Mouse (Mus musculus): ENCODE measurements around the gene Tsen34. TPM values are rescaled to one million over a fixed set of nuclear protein-coding genes. Genes with fewer than 3 reads are reported as not detected.

Tsen34 gene
- polyA plus RNA-seq, 1 experiment from 2014 or later, result 206 TPM

- 26% methylated on average over 15 of the region's 15 CpGs for WGBS
- Histone ChIP-seq H3K4me3 (peak overlapping the region; percentile 80), H3K36me3 (peaks cover 37% of the 10 kb centered on the region), H3K9ac (peak overlapping the region; percentile 85), H3K27me3 (replicated peaks) (no peaks in the 10 kb centered on the region), H3K4me2 (peak overlapping the region; percentile 90), H3K4me1 (replicated peaks) (peaks cover 31% of the 10 kb centered on the region), H3K27ac (ENCODE audit: poor library complexity, severe bottlenecking) (peak overlapping the region; percentile 88), H3K9me3 (replicated peaks) (no peaks in the 10 kb centered on the region)
- peak; percentile 33; the same call in 1 of the 2 replicates for ATAC-seq (ENCODE audit: insufficient number of reproducible peaks, low FRiP score)
Measured at GRCm38 (mm10) chr7:3664524-3665214, 28.0 kb upstream of the Tsen34 start.

GRCm38 (mm10) chr7:3665215-3666114, 27.2 kb upstream of the Tsen34 start, which contains the start of gene Leng1:
Gene Leng1 (minus strand): TSS chr7:3665840.
- Histone ChIP-seq H3K4me1 (replicated peaks) (peaks cover 31% of the 10 kb centered on the region), H3K27ac (ENCODE audit: poor library complexity, severe bottlenecking) (peak within 1 kb of the TSS; percentile 88), H3K4me3 (peak within 1 kb of the TSS; percentile 80), H3K9ac (peak within 1 kb of the TSS; percentile 85), H3K27me3 (replicated peaks) (no peaks in the 10 kb centered on the region), H3K9me3 (replicated peaks) (no peaks in the 10 kb centered on the region), H3K36me3 (peaks cover 29% of the 10 kb centered on the region), H3K4me2 (peak within 1 kb of the TSS; percentile 90)
- 4% methylated on average over 45 of the region's 45 CpGs for WGBS
- peak; percentile 98 for ATAC-seq (ENCODE audit: insufficient number of reproducible peaks, low FRiP score)

GRCm38 (mm10) chr7:3666921-3667391, 25.7 kb upstream of the Tsen34 start:
- Histone ChIP-seq H3K9me3 (replicated peaks) (no peaks in the 10 kb centered on the region), H3K4me3 (peak overlapping the region; percentile 35), H3K9ac (peak overlapping the region; percentile 60), H3K36me3 (peaks cover 14% of the 10 kb centered on the region), H3K27me3 (replicated peaks) (no peaks in the 10 kb centered on the region), H3K4me2 (peak overlapping the region; percentile 64), H3K4me1 (replicated peaks) (peaks cover 31% of the 10 kb centered on the region), H3K27ac (ENCODE audit: poor library complexity, severe bottlenecking) (peak overlapping the region; percentile 40; the same call in 1 of the 2 replicates)
- WGBS, result 5% methylated on average over 14 of the region's 14 CpGs
- ATAC-seq (ENCODE audit: insufficient number of reproducible peaks, low FRiP score), result no peak

GRCm38 (mm10) chr7:3674507-3675227, 18.0 kb upstream of the Tsen34 start:
- no peak overlapping the region for H3K9ac ChIP-seq
- ATAC-seq (ENCODE audit: insufficient number of reproducible peaks, low FRiP score), result peak; percentile 77
- no peaks in the 10 kb centered on the region for H3K9me3 ChIP-seq (replicated peaks)
- no peaks in the 10 kb centered on the region for H3K27me3 ChIP-seq (replicated peaks)
- no peak overlapping the region for H3K27ac ChIP-seq (ENCODE audit: poor library complexity, severe bottlenecking)
- H3K4me1 ChIP-seq (replicated peaks), result no peaks in the 10 kb centered on the region
- H3K36me3 ChIP-seq, result peaks cover 9% of the 10 kb centered on the region; the same call in 1 of the 2 replicates
- no peak overlapping the region for H3K4me3 ChIP-seq
- 64% methylated on average over 10 of the region's 10 CpGs for WGBS
- no peak overlapping the region for H3K4me2 ChIP-seq

GRCm38 (mm10) chr7:3675228-3675548, 17.5 kb upstream of the Tsen34 start:
- Histone ChIP-seq H3K4me1 (replicated peaks) (no peaks in the 10 kb centered on the region), H3K9ac (no peak overlapping the region), H3K36me3 (peaks cover 10% of the 10 kb centered on the region), H3K4me3 (no peak overlapping the region), H3K9me3 (replicated peaks) (no peaks in the 10 kb centered on the region), H3K4me2 (no peak overlapping the region), H3K27me3 (replicated peaks) (no peaks in the 10 kb centered on the region), H3K27ac (ENCODE audit: poor library complexity, severe bottlenecking) (no peak overlapping the region)
- 74% methylated on average over 3 of the region's 3 CpGs for WGBS
- no peak; the same call in 1 of the 2 replicates for ATAC-seq (ENCODE audit: insufficient number of reproducible peaks, low FRiP score)

- Histone ChIP-seq H3K4me3 (no peak overlapping the region), H3K9ac (no peak overlapping the region), H3K27me3 (replicated peaks) (no peaks in the 10 kb centered on the region), H3K4me1 (replicated peaks) (no peaks in the 10 kb centered on the region), H3K27ac (ENCODE audit: poor library complexity, severe bottlenecking) (no peak overlapping the region), H3K36me3 (peaks cover 18% of the 10 kb centered on the region), H3K9me3 (replicated peaks) (no peaks in the 10 kb centered on the region), H3K4me2 (no peak overlapping the region)
- whole genome bisulfite sequencing, result 84% methylated on average over 12 of the region's 12 CpGs
- no peak for ATAC-seq (ENCODE audit: insufficient number of reproducible peaks, low FRiP score)
Measured at GRCm38 (mm10) chr7:3676371-3676770, 16.3 kb upstream of the Tsen34 start.

- Histone ChIP-seq H3K9ac (no peak within 1 kb of the TSS), H3K4me1 (replicated peaks) (no peaks in the 10 kb centered on the region), H3K9me3 (replicated peaks) (no peaks in the 10 kb centered on the region), H3K4me2 (no peak within 1 kb of the TSS), H3K4me3 (no peak within 1 kb of the TSS), H3K27ac (ENCODE audit: poor library complexity, severe bottlenecking) (no peak within 1 kb of the TSS), H3K36me3 (peaks cover 18% of the 10 kb centered on the region), H3K27me3 (replicated peaks) (no peaks in the 10 kb centered on the region)
- no peak for ATAC-seq (ENCODE audit: insufficient number of reproducible peaks, low FRiP score)
- WGBS, result 56% methylated on average over 9 of the region's 9 CpGs
Measured at GRCm38 (mm10) chr7:3677342-3677741, 15.3 kb upstream of the Tsen34 start, which contains the start of gene Tmc4. Gene Tmc4 (minus strand): TSS chr7:3677553.

GRCm38 (mm10) chr7:3683908-3684550, 8.6 kb upstream of the Tsen34 start:
- no peak overlapping the region for H3K4me2 ChIP-seq
- WGBS, result 82% methylated on average over 10 of the region's 10 CpGs
- H3K27me3 ChIP-seq (replicated peaks), result no peaks in the 10 kb centered on the region
- peaks cover 61% of the 10 kb centered on the region for H3K36me3 ChIP-seq
- no peak for ATAC-seq (ENCODE audit: insufficient number of reproducible peaks, low FRiP score)
- no peaks in the 10 kb centered on the region for H3K4me1 ChIP-seq (replicated peaks)
- no peaks in the 10 kb centered on the region for H3K9me3 ChIP-seq (replicated peaks)
- H3K4me3 ChIP-seq, result no peak overlapping the region
- no peak overlapping the region for H3K9ac ChIP-seq
- no peak overlapping the region for H3K27ac ChIP-seq (ENCODE audit: poor library complexity, severe bottlenecking)

- Histone ChIP-seq H3K27me3 (replicated peaks) (no peaks in the 10 kb centered on the region), H3K9ac (no peak overlapping the region), H3K4me2 (no peak overlapping the region), H3K27ac (ENCODE audit: poor library complexity, severe bottlenecking) (no peak overlapping the region), H3K4me1 (replicated peaks) (no peaks in the 10 kb centered on the region), H3K4me3 (no peak overlapping the region), H3K36me3 (peaks cover 64% of the 10 kb centered on the region), H3K9me3 (replicated peaks) (no peaks in the 10 kb centered on the region)
- ATAC-seq (ENCODE audit: insufficient number of reproducible peaks, low FRiP score), result no peak
- WGBS, result 86% methylated on average over 8 of the region's 8 CpGs
Measured at GRCm38 (mm10) chr7:3684698-3685097, 8.0 kb upstream of the Tsen34 start.

- no peak for ATAC-seq (ENCODE audit: insufficient number of reproducible peaks, low FRiP score)
- no peak overlapping the region for H3K9ac ChIP-seq
- no peaks in the 10 kb centered on the region for H3K4me1 ChIP-seq (replicated peaks)
- no peaks in the 10 kb centered on the region for H3K27me3 ChIP-seq (replicated peaks)
- H3K36me3 ChIP-seq, result peaks cover 66% of the 10 kb centered on the region
- no peaks in the 10 kb centered on the region for H3K9me3 ChIP-seq (replicated peaks)
- no peak overlapping the region for H3K4me2 ChIP-seq
- H3K27ac ChIP-seq (ENCODE audit: poor library complexity, severe bottlenecking), result no peak overlapping the region
- WGBS, result 79% methylated on average over 31 of the region's 31 CpGs
- H3K4me3 ChIP-seq, result no peak overlapping the region
Measured at GRCm38 (mm10) chr7:3685400-3686187, 7.1 kb upstream of the Tsen34 start.

Measured in heart, embryonic 12.5 days (tissue).